Mouse (Mus musculus) midbrain, embryonic 16.5 days (tissue): ENCODE data around the gene Oxt. TPM values are rescaled to one million over a fixed set of nuclear protein-coding genes. Genes with fewer than 3 reads are reported as not detected.

Experiments
- ATAC-seq: fragments of 200-750 bp; cut with Nextera tagmentation; 2 replicates; pipeline ENCODE4 v1.8.0; 2017; ENCODE audit warnings: moderate TSS enrichment
- H3K27ac ChIP-seq: fragments of 300-500 bp; sonication (generic); 2 replicates; pipeline ENCODE4 v1.5.1; 2014; ENCODE audit warnings: mild to moderate bottlenecking, low read length, mixed read lengths
- H3K27me3 ChIP-seq: fragments of 300-500 bp; sonication (generic); 2 replicates; pipeline ENCODE4 v1.6.1; 2014; ENCODE audit warnings: low read depth, low read length, mixed read lengths; ENCODE audit not compliant: control insufficient read depth, insufficient read depth
- H3K36me3 ChIP-seq: fragments of 300-500 bp; sonication (generic); 2 replicates; pipeline ENCODE4 v1.6.1; 2014; ENCODE audit warnings: mild to moderate bottlenecking, low read length, moderate library complexity, mixed read lengths; ENCODE audit not compliant: control insufficient read depth, insufficient read depth
- H3K4me1 ChIP-seq: fragments of 300-500 bp; sonication (generic); 2 replicates; pipeline ENCODE4 v1.6.1; 2014; ENCODE audit warnings: mild to moderate bottlenecking, low read length, mixed read lengths; ENCODE audit not compliant: control insufficient read depth, insufficient read depth
- H3K4me2 ChIP-seq: fragments of 300-500 bp; sonication (generic); 2 replicates; pipeline ENCODE4 v1.6.1; 2014; ENCODE audit warnings: mild to moderate bottlenecking, low read length, mixed read lengths
- H3K4me3 ChIP-seq: fragments of 300-500 bp; sonication (generic); 2 replicates; pipeline ENCODE4 v1.5.1; 2014; ENCODE audit warnings: low read depth, mild to moderate bottlenecking, low read length, moderate library complexity, mixed read lengths
- H3K9ac ChIP-seq: fragments of 300-500 bp; sonication (generic); 2 replicates; pipeline ENCODE4 v1.6.1; 2014; ENCODE audit warnings: low read depth, low read length, mixed read lengths
- H3K9me3 ChIP-seq: fragments of 300-500 bp; sonication (generic); replicated peaks from 2 replicates; pipeline ENCODE4 v1.6.1; 2014; ENCODE audit warnings: mild to moderate bottlenecking, low read length, mixed read lengths; ENCODE audit not compliant: control insufficient read depth, poor library complexity, severe bottlenecking
- WGBS: fragments of 180-500 bp; shearing (Covaris S2); extraction: QIAGEN DNeasy Blood & Tissue Kit; methylation state at CpG from one replicate; pipeline ENCODE4 v1.1.7; 2014; 5-methylcytosine and 5-hydroxymethylcytosine counted together
- polyA plus RNA-seq: library from polyadenylated mRNA; unstranded; fragments of >200 nt; fragmentation: Nextera tagmentation; extraction: Ambion mirVana; gene quantifications from 2 replicates; pipeline ENCODE4 v1.2.1, GENCODE M21; 2015

Gene Oxt
- 0.93 and 15.3 TPM in 2 replicates for polyA plus RNA-seq

DNA sequence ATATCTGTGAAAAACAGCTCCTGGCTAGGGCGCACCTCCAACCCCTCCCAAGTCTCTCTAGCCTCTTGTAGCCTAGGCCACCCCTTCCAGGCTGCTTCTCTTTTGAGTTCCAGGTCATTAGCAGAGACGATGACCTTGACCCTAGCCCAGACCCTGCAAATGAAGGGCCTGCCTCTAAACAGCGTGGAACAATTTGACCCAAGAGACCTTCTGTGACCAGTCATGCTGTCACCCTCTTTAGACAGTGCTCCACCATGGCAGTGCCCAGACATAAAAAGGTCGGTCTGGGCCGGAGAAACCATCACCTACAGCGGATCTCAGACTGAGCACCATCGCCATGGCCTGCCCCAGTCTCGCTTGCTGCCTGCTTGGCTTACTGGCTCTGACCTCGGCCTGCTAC is at the start of gene Oxt:
Gene Oxt, plus strand, starts transcription at position 301 of the 400 bp plus-strand sequence.
- Histone ChIP-seq H3K27me3 (peaks cover 52% of the 10 kb centered on the region), H3K4me1 (peaks cover 15% of the 10 kb centered on the region), H3K9me3 (no peaks in the 10 kb centered on the region), H3K4me2 (peak within 1 kb of the TSS; percentile 49), H3K36me3 (no peaks in the 10 kb centered on the region), H3K27ac (no peak within 1 kb of the TSS), H3K4me3 (peak within 1 kb of the TSS; percentile 27), H3K9ac (0 out of 2 replicates have a peak within 1 kb of the TSS, but pooled peaks have one; percentile 21)
- ATAC-seq, result no peak
- 41% methylated on average over 9 of the region's 9 CpGs for WGBS

DNA sequence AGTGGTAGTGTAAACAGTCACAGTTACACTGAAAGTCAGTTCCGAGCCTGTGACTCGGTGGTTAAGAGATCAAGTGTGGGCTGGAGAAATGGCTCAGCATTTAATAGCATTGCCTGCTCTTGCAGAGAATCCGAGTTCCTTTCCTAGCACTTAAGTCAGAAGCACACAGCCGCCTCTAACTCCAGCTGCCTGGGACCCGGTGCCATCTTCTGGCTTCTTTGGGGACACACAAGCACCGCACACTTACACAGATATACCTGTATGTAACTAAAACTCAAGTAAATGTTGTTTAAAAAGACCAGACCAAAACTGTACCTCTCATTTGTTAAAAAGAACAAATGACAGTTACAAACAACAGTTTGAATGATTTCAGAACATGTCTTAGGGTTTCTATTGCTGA is 47.5 kb upstream of the Oxt start:
- Histone ChIP-seq H3K4me3 (no peak overlapping the region), H3K4me1 (no peaks in the 10 kb centered on the region), H3K27me3 (no peaks in the 10 kb centered on the region), H3K9ac (no peak overlapping the region), H3K4me2 (no peak overlapping the region), H3K27ac (no peak overlapping the region), H3K36me3 (peaks cover 3% of the 10 kb centered on the region; the same call in 1 of the 2 replicates), H3K9me3 (no peaks in the 10 kb centered on the region)
- 78% methylated on average over 6 of the region's 6 CpGs for WGBS
- ATAC-seq, result no peak

DNA sequence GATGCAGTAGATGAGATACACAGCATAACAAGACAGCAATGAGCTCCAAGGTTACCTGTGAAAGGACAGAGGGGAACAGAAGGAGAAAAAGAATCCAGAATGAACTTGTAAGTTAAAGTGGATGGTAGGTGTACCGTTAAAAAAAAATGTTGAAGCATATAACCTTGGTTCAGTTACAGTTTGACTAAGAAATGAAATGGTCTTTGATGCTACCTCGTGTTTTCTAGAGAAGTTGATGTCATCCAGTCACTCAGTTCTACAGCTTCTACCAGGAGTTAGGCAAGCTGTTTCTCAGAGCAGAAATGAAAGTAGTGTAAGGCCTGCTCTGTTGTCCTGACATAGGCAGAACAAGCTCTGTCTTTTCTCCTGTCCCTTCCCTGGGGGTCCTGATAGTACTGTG is 46.7 kb upstream of the Oxt start:
- H3K27me3 ChIP-seq, result no peaks in the 10 kb centered on the region
- H3K36me3 ChIP-seq, result peaks cover 7% of the 10 kb centered on the region
- no peaks in the 10 kb centered on the region for H3K9me3 ChIP-seq
- no peak for ATAC-seq
- no peaks in the 10 kb centered on the region for H3K4me1 ChIP-seq
- no peak overlapping the region for H3K4me2 ChIP-seq
- H3K9ac ChIP-seq, result no peak overlapping the region
- no peak overlapping the region for H3K27ac ChIP-seq
- no peak overlapping the region for H3K4me3 ChIP-seq
- 82% methylated on average over 2 of the region's 2 CpGs for WGBS

DNA sequence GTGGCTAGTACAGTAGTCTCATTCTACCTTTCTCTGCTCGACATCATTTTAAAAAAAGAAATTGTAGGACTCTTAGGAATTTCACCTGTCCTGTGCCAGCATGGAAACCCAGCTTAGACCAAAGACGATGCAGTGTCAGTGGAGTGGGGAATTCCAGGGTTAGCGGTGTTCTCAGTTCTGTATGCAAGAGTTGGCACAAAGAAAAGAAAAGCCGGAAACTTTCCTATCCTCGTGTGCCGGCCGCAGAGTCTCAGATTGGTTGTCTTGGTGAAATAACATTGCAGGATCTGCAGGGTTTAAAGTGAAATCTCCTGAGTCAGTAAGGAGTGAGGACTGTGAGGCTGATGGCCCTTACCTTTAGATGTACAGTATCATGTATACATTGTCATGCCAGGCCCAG is 46.0 kb upstream of the Oxt start:
- no peaks in the 10 kb centered on the region for H3K9me3 ChIP-seq
- no peak overlapping the region for H3K4me3 ChIP-seq
- H3K4me2 ChIP-seq, result no peak overlapping the region
- H3K36me3 ChIP-seq, result peaks cover 7% of the 10 kb centered on the region
- H3K27ac ChIP-seq, result no peak overlapping the region
- H3K27me3 ChIP-seq, result no peaks in the 10 kb centered on the region
- no peak overlapping the region for H3K9ac ChIP-seq
- H3K4me1 ChIP-seq, result no peaks in the 10 kb centered on the region
- ATAC-seq, result no peak
- 82% methylated on average over 7 of the region's 7 CpGs for WGBS

DNA sequence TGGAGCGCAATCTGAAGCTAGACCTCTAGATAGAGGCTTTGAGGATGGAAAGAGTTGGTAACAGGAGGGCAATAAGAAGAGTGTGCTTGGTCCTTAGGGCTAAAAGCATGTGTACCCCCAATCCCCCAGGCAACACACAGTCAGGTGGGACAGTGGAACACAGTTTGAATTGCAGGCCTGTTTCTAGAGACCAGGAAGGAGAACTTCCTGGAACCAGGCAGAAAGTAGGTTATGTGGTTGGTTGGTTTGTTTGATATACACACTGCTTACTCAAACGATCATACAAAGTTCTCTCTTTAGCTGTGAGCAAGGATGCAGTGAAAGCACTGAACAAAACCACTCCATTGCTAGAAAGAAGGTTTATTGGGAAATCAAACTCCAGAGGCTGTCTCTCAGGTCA is 43.8 kb upstream of the Oxt start:
- H3K27me3 ChIP-seq, result no peaks in the 10 kb centered on the region
- H3K4me3 ChIP-seq, result no peak overlapping the region
- H3K4me1 ChIP-seq, result no peaks in the 10 kb centered on the region
- no peak overlapping the region for H3K9ac ChIP-seq
- no peaks in the 10 kb centered on the region for H3K9me3 ChIP-seq
- no peak overlapping the region for H3K27ac ChIP-seq
- no peak overlapping the region for H3K4me2 ChIP-seq
- H3K36me3 ChIP-seq, result peaks cover 7% of the 10 kb centered on the region
- no peak for ATAC-seq
- 95% methylated on average over 2 of the region's 2 CpGs for WGBS

DNA sequence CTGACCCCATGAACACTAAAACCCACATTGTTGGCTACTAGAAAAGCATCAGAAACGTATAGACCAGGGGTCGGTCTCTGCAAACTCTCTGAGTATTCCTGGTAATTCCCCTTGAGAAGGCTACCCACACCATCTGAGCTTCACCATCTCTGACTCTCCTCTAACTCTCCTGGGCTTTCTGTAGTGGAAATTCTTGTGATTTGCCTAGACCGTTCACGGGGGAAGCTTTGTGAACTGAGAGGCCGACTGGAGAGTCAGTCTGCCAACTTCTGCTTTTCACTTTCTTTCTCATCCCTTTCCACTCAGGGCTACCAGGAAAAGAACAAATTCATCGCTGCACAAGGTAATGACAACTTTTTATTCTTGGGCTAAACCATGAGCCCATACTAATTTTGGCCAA is 41.0 kb upstream of the Oxt start:
- ATAC-seq, result no peak
- H3K4me2 ChIP-seq, result no peak overlapping the region
- no peaks in the 10 kb centered on the region for H3K4me1 ChIP-seq
- H3K36me3 ChIP-seq, result peaks cover 18% of the 10 kb centered on the region
- H3K4me3 ChIP-seq, result no peak overlapping the region
- 94% methylated on average over 6 of the region's 6 CpGs for WGBS
- H3K9ac ChIP-seq, result no peak overlapping the region
- H3K27ac ChIP-seq, result no peak overlapping the region
- no peaks in the 10 kb centered on the region for H3K9me3 ChIP-seq
- no peaks in the 10 kb centered on the region for H3K27me3 ChIP-seq

DNA sequence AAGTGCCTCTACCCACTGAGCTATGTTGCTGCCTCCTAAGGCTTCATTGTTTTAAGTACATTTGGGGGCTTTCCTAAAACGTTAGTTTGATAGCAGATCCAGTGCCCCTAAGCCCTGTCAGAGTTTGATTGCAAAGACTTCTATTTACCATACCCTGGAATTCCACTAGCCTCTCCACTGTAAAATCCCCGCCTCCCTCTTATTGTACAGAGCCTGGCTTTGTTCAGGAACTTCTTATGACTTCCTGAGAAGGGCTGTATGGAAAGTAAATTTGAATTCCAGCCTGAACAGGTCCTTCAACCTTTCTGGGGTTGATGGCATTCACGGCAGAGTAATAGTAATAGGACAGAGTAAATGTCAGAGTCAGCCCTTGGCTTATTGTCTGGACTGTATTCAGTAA is 39.1 kb upstream of the Oxt start:
- no peaks in the 10 kb centered on the region for H3K4me1 ChIP-seq
- WGBS, result 77% methylated on average over 3 of the region's 3 CpGs
- H3K9me3 ChIP-seq, result no peaks in the 10 kb centered on the region
- ATAC-seq, result no peak
- H3K4me3 ChIP-seq, result no peak overlapping the region
- H3K4me2 ChIP-seq, result no peak overlapping the region
- no peaks in the 10 kb centered on the region for H3K27me3 ChIP-seq
- H3K36me3 ChIP-seq, result peaks cover 28% of the 10 kb centered on the region
- H3K27ac ChIP-seq, result no peak overlapping the region
- no peak overlapping the region for H3K9ac ChIP-seq

DNA sequence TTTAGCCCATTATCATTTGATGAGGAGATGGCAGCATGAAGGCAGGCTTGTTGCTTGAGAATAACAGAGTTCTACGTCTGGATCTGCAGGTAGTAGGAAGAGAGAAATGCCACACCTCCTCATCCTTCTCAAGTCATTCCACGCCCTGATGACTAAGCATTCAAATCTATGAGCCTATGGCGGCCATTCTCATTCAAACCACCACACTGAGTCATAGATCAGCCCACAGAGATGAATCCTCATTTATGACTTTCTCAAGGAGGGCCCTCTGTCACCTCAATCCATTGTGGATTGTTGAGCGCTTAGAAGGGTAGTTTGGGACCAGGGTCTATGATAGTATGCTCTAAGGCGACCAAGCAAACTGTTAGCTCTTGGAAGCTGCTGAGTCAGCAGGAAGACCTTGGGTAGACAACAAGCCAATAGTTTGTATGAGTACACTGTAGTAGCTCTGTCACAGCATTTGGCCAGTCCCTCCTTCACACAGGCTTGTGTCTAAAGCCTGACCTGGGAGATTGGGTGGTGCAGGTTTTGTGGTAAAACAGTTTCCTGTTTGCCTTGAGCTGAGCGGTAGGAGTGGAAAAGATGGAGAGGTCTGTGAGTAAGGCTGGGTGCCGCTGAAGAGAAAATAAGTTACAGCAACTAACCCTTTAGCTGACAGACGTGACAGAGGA is 37.0 kb upstream of the Oxt start:
- Histone ChIP-seq H3K9ac (no peak overlapping the region), H3K36me3 (peaks cover 37% of the 10 kb centered on the region), H3K27me3 (no peaks in the 10 kb centered on the region), H3K27ac (no peak overlapping the region), H3K9me3 (no peaks in the 10 kb centered on the region), H3K4me1 (no peaks in the 10 kb centered on the region), H3K4me3 (no peak overlapping the region), H3K4me2 (no peak overlapping the region)
- ATAC-seq, result no peak
- 90% methylated on average over 8 of the region's 8 CpGs for WGBS

DNA sequence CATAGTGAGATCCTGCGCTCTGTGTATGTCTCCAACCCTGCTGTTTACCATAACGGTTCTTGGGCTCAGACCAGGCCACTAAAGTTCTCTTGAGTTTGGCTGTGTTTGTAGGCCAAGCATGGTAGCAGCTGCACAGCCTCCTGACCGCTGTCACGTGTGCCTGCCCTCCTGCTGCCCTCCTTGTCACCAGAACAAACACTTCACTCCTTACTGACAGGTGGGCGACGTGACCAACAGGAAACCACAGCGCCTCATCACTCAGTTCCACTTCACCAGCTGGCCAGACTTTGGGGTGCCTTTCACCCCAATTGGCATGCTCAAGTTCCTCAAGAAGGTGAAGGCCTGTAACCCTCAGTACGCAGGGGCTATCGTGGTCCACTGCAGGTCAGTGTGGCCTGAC is 35.7 kb upstream of the Oxt start:
- H3K36me3 ChIP-seq, result peaks cover 48% of the 10 kb centered on the region
- H3K27ac ChIP-seq, result no peak overlapping the region
- 90% methylated on average over 9 of the region's 9 CpGs for whole genome bisulfite sequencing
- no peak overlapping the region for H3K4me2 ChIP-seq
- H3K4me3 ChIP-seq, result no peak overlapping the region
- H3K27me3 ChIP-seq, result no peaks in the 10 kb centered on the region
- no peaks in the 10 kb centered on the region for H3K4me1 ChIP-seq
- no peak overlapping the region for H3K9ac ChIP-seq
- ATAC-seq, result no peak
- no peaks in the 10 kb centered on the region for H3K9me3 ChIP-seq
